Mouse (Mus musculus): ENCODE data around the gene Uckl1. TPM values are rescaled to one million over a fixed set of nuclear protein-coding genes. Genes with fewer than 3 reads are reported as not detected.

The Uckl1 gene
- polyA plus RNA-seq, 1 experiment from 2014 or later, result 65.9 TPM

DNA sequence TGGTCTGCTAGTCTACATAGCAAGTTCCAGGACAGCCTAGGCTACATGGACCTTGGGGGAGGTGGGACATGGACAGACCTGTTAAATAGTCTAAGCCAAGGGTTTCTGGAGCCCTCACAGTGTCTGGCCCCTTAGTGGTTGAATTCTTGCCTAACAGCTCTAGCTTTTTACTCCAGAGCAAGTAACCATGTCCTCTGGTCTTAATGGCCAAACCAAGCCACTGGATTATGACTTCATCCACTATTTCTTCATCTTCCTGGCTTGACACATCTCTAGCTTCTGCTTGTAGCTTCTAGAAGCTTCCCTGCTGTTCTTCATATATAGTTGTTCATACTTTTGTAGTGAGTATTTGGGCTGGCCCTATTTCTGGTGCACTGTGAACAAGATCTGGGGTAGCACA lies 30.9 kb downstream of the Uckl1 start:
- ATAC-seq (ENCODE audit: low FRiP score, low read depth), result no peak
- H3K36me3 ChIP-seq, result peaks cover 51% of the 10 kb centered on the region
- H3K4me3 ChIP-seq, result no peak overlapping the region
- H3K9ac ChIP-seq, result no peak overlapping the region
- H3K27ac ChIP-seq, result no peak overlapping the region
- H3K9me3 ChIP-seq, result no peaks in the 10 kb centered on the region
- no peaks in the 10 kb centered on the region for H3K4me1 ChIP-seq
- no peaks in the 10 kb centered on the region for H3K27me3 ChIP-seq (replicated peaks)
- no peak overlapping the region for H3K4me2 ChIP-seq (replicated peaks)

DNA sequence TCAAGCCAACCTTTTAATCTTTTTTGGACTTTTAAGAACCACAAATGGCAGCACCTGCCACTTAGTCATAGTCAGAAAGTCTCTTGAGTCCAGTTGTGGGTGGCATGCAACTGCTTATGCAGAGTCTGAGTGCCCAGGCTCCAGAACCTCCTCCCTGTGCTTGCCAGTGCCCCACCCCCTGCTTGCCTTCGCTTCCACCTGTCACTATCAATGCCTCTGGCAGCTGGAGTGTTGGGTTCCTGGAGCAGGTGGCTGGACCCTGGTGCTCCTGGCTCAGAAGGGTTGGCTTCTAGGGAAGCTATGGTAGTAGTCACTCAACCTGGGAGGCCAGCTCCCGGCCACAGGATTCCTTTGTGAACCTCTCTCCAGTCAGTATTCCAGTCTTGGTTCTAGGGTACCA lies 34.5 kb downstream of the Uckl1 start:
- Histone ChIP-seq H3K27ac (no peak overlapping the region), H3K4me1 (no peaks in the 10 kb centered on the region), H3K36me3 (peaks cover 74% of the 10 kb centered on the region), H3K4me3 (no peak overlapping the region), H3K9me3 (no peaks in the 10 kb centered on the region), H3K4me2 (replicated peaks) (no peak overlapping the region), H3K27me3 (replicated peaks) (no peaks in the 10 kb centered on the region), H3K9ac (no peak overlapping the region)
- WGBS, result 97% methylated on average over 2 of the region's 2 CpGs
- ATAC-seq (ENCODE audit: low FRiP score, low read depth), result no peak

DNA sequence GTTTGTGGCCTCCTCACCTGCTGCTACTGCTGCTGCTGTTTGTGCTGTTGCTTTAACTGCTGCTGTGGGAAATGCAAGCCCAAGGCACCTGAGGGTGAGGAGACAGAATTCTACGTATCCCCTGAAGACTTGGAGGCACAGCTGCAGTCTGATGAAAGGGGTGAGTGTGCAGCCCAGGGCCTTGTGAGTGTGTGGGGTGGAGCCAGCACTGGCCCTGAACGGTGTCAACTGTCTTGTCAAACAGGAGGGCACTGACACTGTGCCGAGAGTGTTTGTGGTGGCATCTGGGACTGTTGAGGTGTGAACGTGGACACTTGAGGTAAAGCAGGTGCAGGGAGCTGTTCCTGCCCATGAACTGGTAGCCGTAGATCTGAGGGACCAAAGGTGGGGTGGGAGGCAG lies 36.0 kb downstream of the Uckl1 start:
- no peak for ATAC-seq (ENCODE audit: low FRiP score, low read depth)
- Histone ChIP-seq H3K36me3 (peaks cover 67% of the 10 kb centered on the region), H3K4me3 (no peak overlapping the region), H3K9ac (no peak overlapping the region), H3K27me3 (replicated peaks) (no peaks in the 10 kb centered on the region), H3K4me1 (no peaks in the 10 kb centered on the region), H3K27ac (no peak overlapping the region), H3K9me3 (no peaks in the 10 kb centered on the region), H3K4me2 (replicated peaks) (no peak overlapping the region)
- WGBS, result 97% methylated on average over 5 of the region's 5 CpGs

DNA sequence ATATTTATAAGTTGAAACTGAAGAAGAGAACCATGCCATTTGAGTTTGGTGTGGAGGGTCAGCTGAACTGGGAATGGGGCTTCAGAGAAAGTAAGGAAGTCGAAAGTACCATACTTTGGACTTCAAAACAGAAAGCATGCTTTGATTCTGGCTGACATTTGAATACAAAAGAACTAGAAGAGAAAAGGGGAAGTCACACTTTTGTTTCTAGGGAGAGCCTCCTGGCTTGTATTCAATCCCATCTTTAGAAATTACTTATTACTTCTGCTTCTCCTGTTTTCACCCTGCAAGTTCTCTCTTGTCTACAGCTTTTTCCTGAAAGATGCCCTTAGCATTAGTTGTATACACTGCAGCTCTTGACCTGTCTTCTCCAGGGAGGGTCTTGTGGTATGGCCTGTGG lies 36.5 kb downstream of the Uckl1 start:
- Histone ChIP-seq H3K36me3 (peaks cover 64% of the 10 kb centered on the region), H3K27ac (no peak overlapping the region), H3K4me3 (no peak overlapping the region), H3K4me2 (replicated peaks) (no peak overlapping the region), H3K9me3 (no peaks in the 10 kb centered on the region), H3K27me3 (replicated peaks) (no peaks in the 10 kb centered on the region), H3K9ac (no peak overlapping the region), H3K4me1 (no peaks in the 10 kb centered on the region)
- 82% methylated on average over 1 of the region's 1 CpGs for WGBS
- ATAC-seq (ENCODE audit: low FRiP score, low read depth), result no peak

GRCm38 (mm10) chr2:181546142-181546541 lies 38.5 kb downstream of the Uckl1 start:
- Histone ChIP-seq H3K9me3 (no peaks in the 10 kb centered on the region), H3K27me3 (replicated peaks) (no peaks in the 10 kb centered on the region), H3K4me2 (replicated peaks) (no peak overlapping the region), H3K4me3 (no peak overlapping the region), H3K36me3 (peaks cover 46% of the 10 kb centered on the region), H3K4me1 (no peaks in the 10 kb centered on the region), H3K9ac (no peak overlapping the region), H3K27ac (no peak overlapping the region)
- ATAC-seq (ENCODE audit: low FRiP score, low read depth), result no peak
- WGBS, result 96% methylated on average over 7 of the region's 7 CpGs

GRCm38 (mm10) chr2:181541761-181542380 lies 42.8 kb downstream of the Uckl1 start:
- Histone ChIP-seq H3K4me2 (replicated peaks) (no peak overlapping the region), H3K36me3 (peaks cover 9% of the 10 kb centered on the region; the same call in 1 of the 2 replicates), H3K4me1 (0 out of 2 replicates have a peak, but pooled peaks cover 3% of the 10 kb centered on the region), H3K27me3 (replicated peaks) (no peaks in the 10 kb centered on the region), H3K4me3 (no peak overlapping the region), H3K27ac (no peak overlapping the region), H3K9ac (no peak overlapping the region), H3K9me3 (no peaks in the 10 kb centered on the region)
- no peak for ATAC-seq (ENCODE audit: low FRiP score, low read depth)
- 92% methylated on average over 6 of the region's 6 CpGs for WGBS

DNA sequence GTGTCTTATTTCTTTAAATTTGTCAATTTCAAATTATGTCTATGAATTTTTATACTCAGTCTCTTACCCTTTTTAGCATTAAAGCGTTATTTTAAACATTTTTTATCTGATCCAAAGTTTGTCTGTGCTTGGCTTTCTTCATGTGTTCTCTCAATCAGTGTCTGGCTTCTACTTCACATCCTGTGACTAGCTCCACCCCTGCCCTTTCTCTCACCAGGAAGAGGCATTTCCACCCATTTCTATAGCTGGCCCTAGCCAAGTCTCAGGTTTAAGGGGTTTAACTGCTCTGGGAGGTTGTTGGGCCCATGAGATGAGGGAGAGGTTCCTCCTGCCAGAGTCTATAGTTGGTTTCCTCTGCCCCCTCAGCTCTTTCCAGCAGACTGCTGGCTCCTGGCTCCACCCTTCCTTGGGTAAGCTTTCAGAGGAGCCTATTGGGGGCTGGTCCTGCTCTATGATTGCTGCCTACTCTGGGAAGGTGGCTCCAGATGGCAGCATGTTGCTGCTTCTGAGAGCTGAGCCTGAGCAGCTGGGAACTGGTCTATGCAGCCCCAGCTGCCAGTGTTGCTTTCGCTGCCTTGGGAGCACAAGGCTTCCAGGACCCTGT lies 47.1 kb downstream of the Uckl1 start:
- 0 out of 2 replicates have a peak, but pooled peaks cover 3% of the 10 kb centered on the region for H3K4me1 ChIP-seq
- H3K27ac ChIP-seq, result no peak overlapping the region

DNA sequence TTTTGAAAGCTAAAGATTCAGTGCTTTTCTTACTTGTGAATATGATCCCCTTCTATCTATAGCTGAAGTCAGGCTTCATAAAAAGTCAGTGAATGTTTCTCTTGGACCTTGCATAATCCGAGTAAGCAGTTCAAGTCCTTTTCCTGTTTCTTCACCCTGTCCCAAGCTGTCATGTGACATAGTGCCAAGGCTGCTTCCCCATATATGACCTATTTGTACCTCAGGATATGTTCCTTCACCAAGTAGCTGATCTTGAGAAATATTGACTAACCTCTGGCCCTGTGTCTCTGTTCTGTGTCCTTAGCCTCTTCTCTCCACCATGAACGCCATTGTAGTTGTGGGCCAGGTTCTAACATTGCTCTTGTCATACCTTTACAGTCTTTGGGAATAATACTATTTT lies 48.3 kb downstream of the Uckl1 start:
- Histone ChIP-seq H3K4me2 (replicated peaks) (no peak overlapping the region), H3K9ac (no peak overlapping the region), H3K27ac (no peak overlapping the region), H3K36me3 (peaks cover 6% of the 10 kb centered on the region), H3K9me3 (peaks cover 7% of the 10 kb centered on the region; the same call in 1 of the 2 replicates), H3K4me3 (no peak overlapping the region), H3K27me3 (replicated peaks) (no peaks in the 10 kb centered on the region), H3K4me1 (0 out of 2 replicates have a peak, but pooled peaks cover 3% of the 10 kb centered on the region)
- no peak for ATAC-seq (ENCODE audit: low FRiP score, low read depth)
- 91% methylated on average over 2 of the region's 2 CpGs for WGBS

More for the DNA sequence above, 47.1 kb downstream of the Uckl1 start:
- 0 out of 2 replicates have a peak, but pooled peaks have one; percentile 17 for ATAC-seq (ENCODE audit: low FRiP score, low read depth)
- 91% methylated on average over 2 of the region's 2 CpGs for WGBS
- Histone ChIP-seq H3K4me2 (replicated peaks) (no peak overlapping the region), H3K27me3 (replicated peaks) (no peaks in the 10 kb centered on the region), H3K9ac (no peak overlapping the region), H3K4me3 (no peak overlapping the region), H3K9me3 (no peaks in the 10 kb centered on the region), H3K36me3 (peaks cover 2% of the 10 kb centered on the region; the same call in 1 of the 2 replicates)

GRCm38 (mm10) chr2:181532589-181532988 lies 52.1 kb downstream of the Uckl1 start:
- WGBS, result 96% methylated on average over 3 of the region's 3 CpGs
- H3K4me2 ChIP-seq (replicated peaks), result no peak overlapping the region
- no peak overlapping the region for H3K4me3 ChIP-seq
- no peak overlapping the region for H3K27ac ChIP-seq
- no peak overlapping the region for H3K9ac ChIP-seq
- no peaks in the 10 kb centered on the region for H3K4me1 ChIP-seq
- ATAC-seq (ENCODE audit: low FRiP score, low read depth), result no peak
- H3K27me3 ChIP-seq (replicated peaks), result no peaks in the 10 kb centered on the region
- peaks cover 19% of the 10 kb centered on the region for H3K36me3 ChIP-seq
- peaks cover 9% of the 10 kb centered on the region; the same call in 1 of the 2 replicates for H3K9me3 ChIP-seq

GRCm38 (mm10) chr2:181529076-181529475 lies 55.6 kb downstream of the Uckl1 start:
- ATAC-seq (ENCODE audit: low FRiP score, low read depth), result no peak
- Histone ChIP-seq H3K9ac (no peak overlapping the region), H3K4me2 (replicated peaks) (no peak overlapping the region), H3K27me3 (replicated peaks) (no peaks in the 10 kb centered on the region), H3K9me3 (peaks cover 9% of the 10 kb centered on the region; the same call in 1 of the 2 replicates), H3K4me3 (no peak overlapping the region), H3K27ac (no peak overlapping the region), H3K36me3 (peaks cover 21% of the 10 kb centered on the region), H3K4me1 (no peaks in the 10 kb centered on the region)
- WGBS, result 84% methylated on average over 1 of the region's 1 CpGs

GRCm38 (mm10) chr2:181525526-181525925 lies 59.2 kb downstream of the Uckl1 start:
- Histone ChIP-seq H3K9ac (no peak overlapping the region), H3K36me3 (peaks cover 17% of the 10 kb centered on the region; the same call in 1 of the 2 replicates), H3K27ac (no peak overlapping the region), H3K4me2 (replicated peaks) (no peak overlapping the region), H3K4me3 (no peak overlapping the region), H3K27me3 (replicated peaks) (no peaks in the 10 kb centered on the region), H3K4me1 (peaks cover 16% of the 10 kb centered on the region), H3K9me3 (no peaks in the 10 kb centered on the region)
- WGBS, result 94% methylated on average over 5 of the region's 5 CpGs
- ATAC-seq (ENCODE audit: low FRiP score, low read depth), result no peak

DNA sequence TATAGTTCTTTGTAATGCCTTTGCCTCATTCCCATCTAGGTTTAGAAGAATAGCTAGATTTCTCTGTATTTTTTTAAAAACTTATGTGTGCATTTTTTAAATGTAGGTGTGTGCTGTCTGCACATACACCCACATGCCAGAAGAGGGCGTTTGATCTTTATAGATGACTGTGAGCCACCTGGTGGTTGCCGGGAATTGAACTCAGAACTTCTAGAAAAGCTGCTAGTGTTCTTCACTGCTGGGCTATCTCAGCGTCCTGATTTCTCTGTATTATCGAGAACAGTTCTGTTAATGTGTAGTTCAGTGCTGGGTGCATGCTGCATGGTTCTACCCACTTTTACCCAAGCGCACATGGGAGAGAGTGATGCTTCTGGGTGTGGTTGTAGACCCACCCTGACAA lies 61.9 kb downstream of the Uckl1 start:
- H3K27me3 ChIP-seq (replicated peaks), result no peaks in the 10 kb centered on the region
- 0 out of 2 replicates have a peak, but pooled peaks cover 4% of the 10 kb centered on the region for H3K36me3 ChIP-seq
- H3K9me3 ChIP-seq, result no peaks in the 10 kb centered on the region
- H3K4me1 ChIP-seq, result peaks cover 24% of the 10 kb centered on the region
- H3K4me2 ChIP-seq (replicated peaks), result no peak overlapping the region
- no peak for ATAC-seq (ENCODE audit: low FRiP score, low read depth)
- WGBS, result 72% methylated on average over 5 of the region's 5 CpGs
- no peak overlapping the region for H3K9ac ChIP-seq
- H3K27ac ChIP-seq, result no peak overlapping the region
- H3K4me3 ChIP-seq, result no peak overlapping the region

DNA sequence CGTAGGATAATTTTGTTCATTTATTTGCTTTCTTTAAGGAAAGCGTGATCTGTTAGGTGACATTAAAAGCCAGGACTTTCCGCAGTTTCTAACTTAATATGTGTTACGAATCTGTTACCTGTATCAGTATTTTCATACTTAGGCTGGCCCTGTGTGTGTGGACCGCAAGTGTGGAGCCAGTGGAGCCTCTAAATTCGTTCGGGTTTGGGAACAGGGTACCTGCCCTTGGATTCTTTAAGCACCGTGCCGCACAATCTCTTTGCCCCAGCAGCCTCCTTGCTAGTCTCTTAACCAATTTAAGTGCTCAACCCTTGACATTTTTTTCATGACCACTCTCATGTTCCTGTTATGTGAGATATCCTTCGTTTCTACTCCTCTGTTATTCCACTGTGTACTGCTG lies 63.2 kb downstream of the Uckl1 start:
- H3K27ac ChIP-seq, result no peak overlapping the region

More for the DNA sequence above, 63.2 kb downstream of the Uckl1 start:
- Histone ChIP-seq H3K9ac (peak overlapping the region; percentile 92; the same call in 1 of the 2 replicates), H3K4me2 (replicated peaks) (peak overlapping the region; percentile 62), H3K27me3 (replicated peaks) (no peaks in the 10 kb centered on the region), H3K36me3 (peaks cover 10% of the 10 kb centered on the region), H3K4me3 (peak overlapping the region; percentile 96), H3K4me1 (peaks cover 24% of the 10 kb centered on the region), H3K9me3 (no peaks in the 10 kb centered on the region)
- WGBS, result 62% methylated on average over 10 of the region's 10 CpGs
- ATAC-seq (ENCODE audit: low FRiP score, low read depth), result no peak
